Mouse (Mus musculus) MEL (cell line): ENCODE measurements around the gene Snrpd2. TPM values are rescaled to one million over a fixed set of nuclear protein-coding genes. Genes with fewer than 3 reads are reported as not detected.

ENCODE experiments used
- DNase-seq: peaks from one replicate; pipeline ENCODE4 v3.0.0; 2011; ENCODE audit warnings: low read depth, low spot score
- H3K27ac ChIP-seq: 2 replicates; pipeline ENCODE4 v1.5.1; 2012; ENCODE audit warnings: low read depth, mild to moderate bottlenecking, control low read depth, low read length, moderate library complexity; ENCODE audit not compliant: control insufficient read depth
- H3K27me3 ChIP-seq, 2 experiments: fragments of 150-350 bp in 1 of 2; sonication (generic) in 1 of 2; 2 replicates each; pipeline ENCODE4 v1.6.1; 2012; ENCODE audit warnings: low read length in 2 of 2, mild to moderate bottlenecking in 2 of 2, improper control_type of control experiment in 1 of 2, moderate library complexity in 1 of 2; ENCODE audit not compliant: insufficient read depth in 2 of 2, control insufficient read depth in 1 of 2
- H3K36me3 ChIP-seq, 2 experiments: 2 replicates each; pipeline ENCODE4 v1.6.1; 2012 to 2014; ENCODE audit warnings: low read length in 2 of 2, improper control_type of control experiment in 1 of 2, inconsistent platforms in 1 of 2, mild to moderate bottlenecking in 1 of 2; ENCODE audit not compliant: insufficient read depth in 2 of 2, control insufficient read depth in 1 of 2
- H3K4me1 ChIP-seq, 2 experiments: fragments of 150-350 bp in 1 of 2; sonication (generic) in 1 of 2; 2 replicates each; pipeline ENCODE4 v1.6.1; 2012; ENCODE audit warnings: low read length in 2 of 2, improper control_type of control experiment in 1 of 2, mild to moderate bottlenecking in 1 of 2; ENCODE audit not compliant: insufficient read depth in 2 of 2, control insufficient read depth in 1 of 2
- H3K4me3 ChIP-seq, 2 experiments: fragments of 150-350 bp in 1 of 2; sonication (generic) in 1 of 2; 2 replicates each; pipeline ENCODE4 v1.5.1; 2012; ENCODE audit warnings: low read depth in 2 of 2, low read length in 2 of 2, mild to moderate bottlenecking in 2 of 2, moderate library complexity in 2 of 2, control low read depth in 1 of 2, improper control_type of control experiment in 1 of 2; ENCODE audit not compliant: control insufficient read depth in 1 of 2, insufficient read depth in 1 of 2
- H3K79me2 ChIP-seq: 2 replicates; pipeline ENCODE4 v1.6.1; 2012; ENCODE audit warnings: mild to moderate bottlenecking, low read length, moderate library complexity; ENCODE audit not compliant: control insufficient read depth, poor library complexity, insufficient read depth
- H3K9ac ChIP-seq: 2 replicates; pipeline ENCODE4 v1.6.1; 2012; ENCODE audit warnings: low read depth, mild to moderate bottlenecking, control low read depth, low read length, moderate library complexity; ENCODE audit not compliant: control insufficient read depth, poor library complexity, severe bottlenecking
- H3K9me3 ChIP-seq: fragments of 150-350 bp; sonication (generic); replicated peaks from 2 replicates; pipeline ENCODE4 v1.6.1; 2012; ENCODE audit warnings: mild to moderate bottlenecking, low read length, improper control_type of control experiment, moderate library complexity; ENCODE audit not compliant: insufficient read depth
- ELF1 ChIP-seq: IDR thresholded peaks from 2 replicates; pipeline ENCODE4 v1.6.1; 2014; ENCODE audit warnings: low read depth, mild to moderate bottlenecking, inconsistent platforms, low read length, improper control_type of control experiment, moderate library complexity
- GABPA ChIP-seq: IDR thresholded peaks from 2 replicates; pipeline ENCODE4 v1.6.1; 2012; ENCODE audit warnings: low read depth, mild to moderate bottlenecking, inconsistent platforms, low read length, improper control_type of control experiment, moderate library complexity
- GATA1 ChIP-seq: IDR thresholded peaks from 2 replicates; pipeline ENCODE4 v1.6.1; 2011; ENCODE audit warnings: low read depth, low read length, improper control_type of control experiment
- JUND ChIP-seq: IDR thresholded peaks from 2 replicates; pipeline ENCODE4 v1.6.1; 2011; ENCODE audit warnings: low read depth, mild to moderate bottlenecking, improper control_type of control experiment, low read length
- MAFK ChIP-seq: IDR thresholded peaks from 2 replicates; pipeline ENCODE4 v1.6.1; 2011; ENCODE audit warnings: low read depth, mild to moderate bottlenecking, low read length, improper control_type of control experiment, borderline replicate concordance
- MAX ChIP-seq: IDR thresholded peaks from 2 replicates; pipeline ENCODE4 v1.6.1; 2011; ENCODE audit warnings: low read length, improper control_type of control experiment
- MAZ ChIP-seq: IDR thresholded peaks from 2 replicates; pipeline ENCODE4 v1.6.1; 2012; ENCODE audit warnings: low read depth, mild to moderate bottlenecking, inconsistent platforms, low read length, improper control_type of control experiment
- MXI1 ChIP-seq: IDR thresholded peaks from 2 replicates; pipeline ENCODE4 v1.6.1; 2011; ENCODE audit warnings: mild to moderate bottlenecking, low read depth, low read length, improper control_type of control experiment
- MYC ChIP-seq: IDR thresholded peaks from 2 replicates; pipeline ENCODE4 v1.6.1; 2011; ENCODE audit warnings: low read depth, mild to moderate bottlenecking, low read length, improper control_type of control experiment, moderate library complexity
- POLR2A ChIP-seq, 2 experiments: IDR thresholded peaks; 2 replicates each; pipeline ENCODE4 v1.6.1; 2011 to 2012; ENCODE audit warnings: low read length in 2 of 2, mild to moderate bottlenecking in 2 of 2, control low read depth in 1 of 2, improper control_type of control experiment in 1 of 2, low read depth in 1 of 2, moderate library complexity in 1 of 2; ENCODE audit not compliant: control insufficient read depth in 1 of 2, insufficient read depth in 1 of 2, poor library complexity in 1 of 2
- RAD21 ChIP-seq: IDR thresholded peaks from 2 replicates; pipeline ENCODE4 v1.6.1; 2011; ENCODE audit warnings: mild to moderate bottlenecking, low read depth, low read length, improper control_type of control experiment
- RCOR1 ChIP-seq: IDR thresholded peaks from 2 replicates; pipeline ENCODE4 v1.6.1; 2012; ENCODE audit warnings: low read depth, mild to moderate bottlenecking, inconsistent platforms, low read length, improper control_type of control experiment
- TAL1 ChIP-seq: IDR thresholded peaks from 2 replicates; pipeline ENCODE4 v1.6.1; 2012; ENCODE audit warnings: mild to moderate bottlenecking, inconsistent platforms, low read length, moderate library complexity, mixed read lengths
- TCF12 ChIP-seq: IDR thresholded peaks from 2 replicates; pipeline ENCODE4 v1.6.1; 2014; ENCODE audit warnings: low read depth, mild to moderate bottlenecking, inconsistent platforms, low read length, improper control_type of control experiment, moderate library complexity
- UBTF ChIP-seq: IDR thresholded peaks from 2 replicates; pipeline ENCODE4 v1.6.1; 2012; ENCODE audit warnings: low read depth, mild to moderate bottlenecking, inconsistent platforms, low read length, improper control_type of control experiment, moderate library complexity, borderline replicate concordance; ENCODE audit not compliant: insufficient read depth
- ZNF384 ChIP-seq: IDR thresholded peaks from 2 replicates; pipeline ENCODE4 v1.6.1; 2012; ENCODE audit warnings: low read depth, mild to moderate bottlenecking, inconsistent platforms, low read length, improper control_type of control experiment
- polyA plus RNA-seq, 2 experiments: library from polyadenylated mRNA; stranded (reverse) in 1 of 2; unstranded in 1 of 2; fragments of >175 nt in 1 of 2; fragments of >200 nt in 1 of 2; gene quantifications; 2 replicates each; pipeline versions ENCODE4 v1.2.1 to v1.2.4; 2012; ENCODE audit warnings: low replicate concordance in 2 of 2, low read depth in 1 of 2; ENCODE audit not compliant: insufficient read length in 2 of 2, insufficient read depth in 1 of 2, missing spikeins in 1 of 2
- total RNA-seq: library from RNA; depleted of rRNA; stranded (reverse); fragments of 300-350 nt; gene quantifications from 2 replicates; pipeline ENCODE4 v1.2.3, GENCODE M21; 2012

Snrpd2 gene
- total and polyA plus RNA-seq, 3 experiments = 234 to 345 TPM; not detected in 1

DNA sequence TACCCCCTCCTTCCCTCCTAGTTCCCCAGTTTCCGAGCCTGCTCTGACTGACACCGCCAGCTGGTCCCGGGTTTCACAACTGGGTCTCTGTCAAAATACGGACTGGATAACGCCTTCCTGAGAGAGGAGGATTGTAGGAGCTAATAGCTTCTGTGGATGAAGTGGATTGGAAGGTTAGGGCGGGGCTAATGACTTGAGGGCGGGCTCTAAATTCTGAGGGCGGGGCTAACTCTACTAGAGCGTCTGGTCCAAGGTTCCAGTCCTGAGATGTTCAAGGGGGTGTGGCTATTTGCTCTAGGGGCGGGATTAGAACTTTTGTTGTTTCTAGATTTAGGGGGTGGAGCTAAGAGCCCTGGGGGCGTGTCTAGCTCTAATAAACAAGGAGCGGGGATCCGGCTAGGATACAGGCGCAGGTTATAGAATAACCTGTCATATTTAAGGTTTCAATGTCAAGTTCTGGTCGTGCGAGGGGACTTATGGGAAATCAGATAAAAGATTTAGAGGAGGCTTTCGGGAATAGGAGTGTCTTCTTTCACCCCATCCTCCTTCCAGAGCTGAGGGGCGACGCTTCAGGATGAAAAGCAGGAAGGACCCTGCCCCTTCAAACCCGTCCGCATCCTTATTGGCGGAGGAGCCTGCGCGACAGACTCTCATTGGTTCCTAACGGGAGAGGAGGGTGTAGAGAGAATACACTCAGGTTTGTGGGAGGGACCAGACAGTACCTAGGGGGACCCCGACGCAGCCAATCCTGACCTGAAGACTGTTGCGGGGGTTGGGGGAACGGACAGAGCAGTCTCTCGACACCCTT, 26.4 kb downstream of the Snrpd2 start, which contains the start of gene Eml2:
TSS of gene Eml2 (plus strand) at position 714 of the 808 bp plus-strand sequence.
- no peak within 1 kb of the TSS for H3K9ac ChIP-seq
- H3K4me3 ChIP-seq = no peak within 1 kb of the TSS

DNA sequence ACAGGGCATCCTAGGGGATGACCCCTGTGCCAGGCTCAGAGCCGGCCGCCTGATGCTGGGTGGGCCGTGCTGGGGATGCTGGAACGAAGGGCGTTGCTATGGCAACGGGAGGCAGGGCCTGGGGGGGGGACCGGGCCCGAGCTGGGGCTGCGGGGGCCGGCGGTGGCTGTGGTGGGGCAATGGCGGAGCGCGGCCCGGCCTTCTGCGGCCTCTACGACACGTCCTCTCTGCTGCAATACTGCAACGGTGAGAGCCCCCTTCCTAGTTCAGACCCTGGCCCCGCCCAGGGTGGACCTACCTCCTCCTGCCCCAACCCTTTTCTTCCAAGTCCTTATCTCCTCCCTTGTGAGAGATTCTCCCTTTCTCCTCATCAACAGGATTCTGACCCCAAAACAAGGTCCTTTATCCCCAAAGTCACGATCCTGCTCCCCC, 27.0 kb downstream of the Snrpd2 start:
- peaks cover 0 to 6% of the 10 kb centered on the region in 2 experiments; a peak in 2 of 4 replicates for H3K36me3 ChIP-seq
- no peak for DNase-seq
- no peak overlapping the region for H3K27ac ChIP-seq
- peaks cover 9 to 20% of the 10 kb centered on the region in 2 experiments for H3K4me1 ChIP-seq
- no peak overlapping the region for H3K4me3 ChIP-seq
- H3K9ac ChIP-seq = no peak overlapping the region
- H3K27me3 ChIP-seq = no peaks in the 10 kb centered on the region
- H3K9me3 ChIP-seq = no peaks in the 10 kb centered on the region
- TF ChIP-seq POLR2A (IDR thresholded peaks at IDR 0.05; ENCODE audit: control insufficient read depth in 1 of 2, insufficient read depth in 1 of 2, low read depth in 1 of 2, low read length in 2 of 2, poor library complexity in 1 of 2) = no peak
- TF ChIP-seq GATA1 = no peak
- TF ChIP-seq MXI1 = no peak
- no peak for TF ChIP-seq MAZ
- no peak for TF ChIP-seq MAX
- TF ChIP-seq TAL1 = no peak
- no peak for TF ChIP-seq ELF1
- no peak for TF ChIP-seq GABPA
- TF ChIP-seq RCOR1 = no peak
- TF ChIP-seq ZNF384 = no peak
- no peak for TF ChIP-seq UBTF
- no peak for TF ChIP-seq JUND
- TF ChIP-seq MYC = no peak
- TF ChIP-seq RAD21 = no peak
- no peak for TF ChIP-seq MAFK
- H3K79me2 ChIP-seq = no peaks in the 10 kb centered on the region

More for the DNA sequence above, 26.4 kb downstream of the Snrpd2 start, which contains the start of gene Eml2:
- Histone ChIP-seq H3K9me3 (no peaks in the 10 kb centered on the region), H3K27ac (no peak within 1 kb of the TSS), H3K79me2 (no peaks in the 10 kb centered on the region), H3K36me3 (peaks cover 0 to 6% of the 10 kb centered on the region in 2 experiments; a peak in 2 of 4 replicates), H3K27me3 (no peaks in the 10 kb centered on the region), H3K4me1 (peaks cover 9 to 20% of the 10 kb centered on the region in 2 experiments)
- TF ChIP-seq ELF1 = no peak
- TF ChIP-seq TCF12 = no peak
- peak; percentile 59 for DNase-seq
